Mouse (Mus musculus): ENCODE measurements around the gene Ugp2. TPM values are rescaled to one million over a fixed set of nuclear protein-coding genes. Genes with fewer than 3 reads are reported as not detected.

Gene Ugp2
- 23.7 and 30.5 TPM in 2 replicates for polyA plus RNA-seq (2011; ENCODE audit: insufficient read depth, insufficient read length, low replicate concordance, missing spikeins)

GRCm38 (mm10) chr11:21371122-21371806 is at the start of gene Ugp2:
Gene Ugp2 (minus strand): TSS chr11:21371201.
- Histone ChIP-seq H3K4me3 (replicated peaks; ENCODE audit: control insufficient read depth, low read depth, low read length) (peak within 1 kb of the TSS; percentile 92), H3K4me1 (ENCODE audit: control insufficient read depth, insufficient read depth, low read length) (no peaks in the 10 kb centered on the region; the same call in 1 of the 2 replicates), H3K27ac (ENCODE audit: control insufficient read depth, insufficient read depth, low read depth, low read length, poor library complexity) (peak within 1 kb of the TSS; percentile 97)
- 8% methylated on average over 38 of the region's 38 CpGs for WGBS
- TF ChIP-seq CTCF (IDR thresholded peaks at IDR 0.05; ENCODE audit: control insufficient read depth, insufficient read depth, low read length) (no peak), POLR2A (IDR thresholded peaks at IDR 0.05; ENCODE audit: borderline replicate concordance, control insufficient read depth, low read depth, low read length) (peak; percentile 69; the same call in 1 of the 2 replicates)

GRCm38 (mm10) chr11:21414911-21415381 is 43.9 kb upstream of the Ugp2 start:
- no peak overlapping the region for H3K27ac ChIP-seq (ENCODE audit: control insufficient read depth, insufficient read depth, low read depth, low read length, poor library complexity)
- 54% methylated on average over 7 of the region's 7 CpGs for WGBS
- TF ChIP-seq POLR2A (IDR thresholded peaks at IDR 0.05; ENCODE audit: borderline replicate concordance, control insufficient read depth, low read depth, low read length) (no peak), CTCF (IDR thresholded peaks at IDR 0.05; ENCODE audit: control insufficient read depth, insufficient read depth, low read length) (no peak)
- no peaks in the 10 kb centered on the region for H3K4me1 ChIP-seq (ENCODE audit: control insufficient read depth, insufficient read depth, low read length)
- no peak overlapping the region for H3K4me3 ChIP-seq (replicated peaks; ENCODE audit: control insufficient read depth, low read depth, low read length)

DNA sequence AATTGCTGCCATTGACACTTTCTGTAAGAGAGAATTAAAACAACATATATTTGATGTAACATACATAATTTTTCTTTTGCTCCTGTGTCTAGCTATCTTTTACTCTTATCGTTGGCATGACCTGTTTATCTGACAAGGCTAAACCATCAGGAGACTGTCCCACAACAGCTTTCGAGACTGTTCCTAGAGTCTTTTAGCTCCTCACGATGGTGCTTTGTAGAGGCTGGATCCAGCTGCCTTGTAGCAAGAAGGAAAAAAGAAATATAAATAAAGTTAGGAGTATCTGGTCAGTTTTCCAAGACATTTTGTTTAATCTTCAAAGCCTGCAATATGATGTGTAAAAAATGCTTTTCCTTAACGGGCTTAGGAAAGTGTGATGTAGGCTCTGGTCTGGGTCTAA is 35.7 kb upstream of the Ugp2 start:
- H3K27ac ChIP-seq (ENCODE audit: control insufficient read depth, insufficient read depth, low read depth, low read length, poor library complexity), result no peak overlapping the region
- H3K4me3 ChIP-seq (replicated peaks; ENCODE audit: control insufficient read depth, low read depth, low read length), result no peak overlapping the region
- H3K4me1 ChIP-seq (ENCODE audit: control insufficient read depth, insufficient read depth, low read length), result no peaks in the 10 kb centered on the region; the same call in 1 of the 2 replicates
- TF ChIP-seq POLR2A (IDR thresholded peaks at IDR 0.05; ENCODE audit: borderline replicate concordance, control insufficient read depth, low read depth, low read length) (no peak), CTCF (IDR thresholded peaks at IDR 0.05; ENCODE audit: control insufficient read depth, insufficient read depth, low read length) (no peak)
- WGBS, result 78% methylated on average over 4 of the region's 4 CpGs

GRCm38 (mm10) chr11:21406141-21406540 is 35.1 kb upstream of the Ugp2 start:
- H3K27ac ChIP-seq (ENCODE audit: control insufficient read depth, insufficient read depth, low read depth, low read length, poor library complexity), result no peak overlapping the region
- 84% methylated on average over 1 of the region's 1 CpGs for WGBS
- H3K4me1 ChIP-seq (ENCODE audit: control insufficient read depth, insufficient read depth, low read length), result no peaks in the 10 kb centered on the region; the same call in 1 of the 2 replicates
- H3K4me3 ChIP-seq (replicated peaks; ENCODE audit: control insufficient read depth, low read depth, low read length), result no peak overlapping the region
- TF ChIP-seq POLR2A (IDR thresholded peaks at IDR 0.05; ENCODE audit: borderline replicate concordance, control insufficient read depth, low read depth, low read length) (no peak), CTCF (IDR thresholded peaks at IDR 0.05; ENCODE audit: control insufficient read depth, insufficient read depth, low read length) (no peak)

DNA sequence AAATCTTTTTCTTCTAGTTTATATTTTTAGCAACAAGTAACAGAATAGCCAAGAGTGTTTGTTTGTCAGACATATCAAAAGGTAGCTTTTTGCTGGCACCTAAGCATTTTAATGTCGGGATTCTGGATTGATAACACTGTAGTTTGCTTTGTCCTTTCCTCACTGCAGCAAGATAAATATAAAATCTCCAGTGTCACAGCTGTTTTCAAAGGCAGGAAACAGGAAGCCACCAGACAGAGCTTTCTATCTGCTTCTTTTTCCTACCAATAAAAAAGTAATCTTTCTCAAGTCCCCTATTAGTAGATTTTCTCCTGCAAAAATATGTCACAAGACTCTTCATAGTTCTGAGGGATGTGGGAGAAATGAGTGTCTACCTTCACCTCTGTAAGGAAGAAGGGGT is 32.9 kb upstream of the Ugp2 start:
- Histone ChIP-seq H3K27ac (ENCODE audit: control insufficient read depth, insufficient read depth, low read depth, low read length, poor library complexity) (no peak overlapping the region), H3K4me3 (replicated peaks; ENCODE audit: control insufficient read depth, low read depth, low read length) (no peak overlapping the region), H3K4me1 (ENCODE audit: control insufficient read depth, insufficient read depth, low read length) (no peaks in the 10 kb centered on the region; the same call in 1 of the 2 replicates)
- no peak for TF ChIP-seq POLR2A (IDR thresholded peaks at IDR 0.05; ENCODE audit: borderline replicate concordance, control insufficient read depth, low read depth, low read length)
- no peak for TF ChIP-seq CTCF (IDR thresholded peaks at IDR 0.05; ENCODE audit: control insufficient read depth, insufficient read depth, low read length)
- 5% methylated on average over 1 of the region's 1 CpGs for WGBS

DNA sequence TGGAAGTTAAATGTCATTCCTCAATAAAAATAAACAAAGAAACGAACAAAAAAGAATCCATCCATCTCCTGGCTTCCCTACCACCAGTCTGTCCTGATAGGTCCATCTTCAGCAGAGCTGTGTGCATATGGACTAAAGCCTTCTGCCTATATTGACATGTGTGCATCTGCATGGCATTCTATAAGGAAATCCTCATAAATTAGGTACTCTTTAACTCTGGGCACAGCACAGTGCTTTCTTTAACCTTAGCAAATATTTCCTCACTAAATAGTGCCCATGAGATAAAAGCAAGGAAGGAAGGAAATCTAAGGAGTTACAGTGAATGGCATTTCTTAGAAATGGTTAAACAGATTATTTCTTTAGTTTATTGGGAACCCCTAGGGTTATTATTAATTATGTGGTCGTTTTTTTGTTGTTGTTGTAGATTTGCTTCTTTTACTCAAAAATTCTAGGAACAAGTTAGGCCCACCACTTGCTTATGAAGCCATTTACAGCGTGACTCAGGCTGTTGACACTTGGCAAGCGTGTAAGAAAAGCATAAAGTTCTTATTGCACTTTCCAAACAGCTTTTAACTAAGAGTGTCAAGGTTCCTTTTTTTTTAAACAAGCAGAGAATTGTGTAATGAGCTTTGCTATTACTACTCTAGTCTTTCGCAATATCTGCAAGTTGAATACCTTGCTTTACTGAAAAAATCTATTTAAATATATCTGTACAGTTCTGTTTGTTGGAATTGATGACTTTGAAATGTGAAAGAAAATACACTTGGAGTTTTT is 31.7 kb upstream of the Ugp2 start:
- WGBS, result 34% methylated on average over 5 of the region's 5 CpGs
- H3K4me1 ChIP-seq (ENCODE audit: control insufficient read depth, insufficient read depth, low read length), result no peaks in the 10 kb centered on the region; the same call in 1 of the 2 replicates
- H3K4me3 ChIP-seq (replicated peaks; ENCODE audit: control insufficient read depth, low read depth, low read length), result no peak overlapping the region
- no peak overlapping the region for H3K27ac ChIP-seq (ENCODE audit: control insufficient read depth, insufficient read depth, low read depth, low read length, poor library complexity)
- TF ChIP-seq POLR2A (IDR thresholded peaks at IDR 0.05; ENCODE audit: borderline replicate concordance, control insufficient read depth, low read depth, low read length) (no peak), CTCF (IDR thresholded peaks at IDR 0.05; ENCODE audit: control insufficient read depth, insufficient read depth, low read length) (no peak)

- TF ChIP-seq CTCF (IDR thresholded peaks at IDR 0.05; ENCODE audit: control insufficient read depth, insufficient read depth, low read length) (no peak), POLR2A (IDR thresholded peaks at IDR 0.05; ENCODE audit: borderline replicate concordance, control insufficient read depth, low read depth, low read length) (no peak)
- H3K4me1 ChIP-seq (ENCODE audit: control insufficient read depth, insufficient read depth, low read length), result no peaks in the 10 kb centered on the region; the same call in 1 of the 2 replicates
- no peak overlapping the region for H3K4me3 ChIP-seq (replicated peaks; ENCODE audit: control insufficient read depth, low read depth, low read length)
- no peak overlapping the region for H3K27ac ChIP-seq (ENCODE audit: control insufficient read depth, insufficient read depth, low read depth, low read length, poor library complexity)
- WGBS, result 75% methylated on average over 2 of the region's 2 CpGs
Measured at GRCm38 (mm10) chr11:21401248-21401647, 30.2 kb upstream of the Ugp2 start.

- TF ChIP-seq CTCF (IDR thresholded peaks at IDR 0.05; ENCODE audit: control insufficient read depth, insufficient read depth, low read length), result no peak
- TF ChIP-seq POLR2A (IDR thresholded peaks at IDR 0.05; ENCODE audit: borderline replicate concordance, control insufficient read depth, low read depth, low read length), result no peak
- no peak overlapping the region for H3K27ac ChIP-seq (ENCODE audit: control insufficient read depth, insufficient read depth, low read depth, low read length, poor library complexity)
- no peak overlapping the region for H3K4me3 ChIP-seq (replicated peaks; ENCODE audit: control insufficient read depth, low read depth, low read length)
- no peaks in the 10 kb centered on the region; the same call in 1 of the 2 replicates for H3K4me1 ChIP-seq (ENCODE audit: control insufficient read depth, insufficient read depth, low read length)
- 78% methylated on average over 5 of the region's 5 CpGs for WGBS
Measured at GRCm38 (mm10) chr11:21399186-21399681, 28.2 kb upstream of the Ugp2 start.
